Mouse (Mus musculus): ENCODE results near the gene Shroom3.

Gene Shroom3

DNA sequence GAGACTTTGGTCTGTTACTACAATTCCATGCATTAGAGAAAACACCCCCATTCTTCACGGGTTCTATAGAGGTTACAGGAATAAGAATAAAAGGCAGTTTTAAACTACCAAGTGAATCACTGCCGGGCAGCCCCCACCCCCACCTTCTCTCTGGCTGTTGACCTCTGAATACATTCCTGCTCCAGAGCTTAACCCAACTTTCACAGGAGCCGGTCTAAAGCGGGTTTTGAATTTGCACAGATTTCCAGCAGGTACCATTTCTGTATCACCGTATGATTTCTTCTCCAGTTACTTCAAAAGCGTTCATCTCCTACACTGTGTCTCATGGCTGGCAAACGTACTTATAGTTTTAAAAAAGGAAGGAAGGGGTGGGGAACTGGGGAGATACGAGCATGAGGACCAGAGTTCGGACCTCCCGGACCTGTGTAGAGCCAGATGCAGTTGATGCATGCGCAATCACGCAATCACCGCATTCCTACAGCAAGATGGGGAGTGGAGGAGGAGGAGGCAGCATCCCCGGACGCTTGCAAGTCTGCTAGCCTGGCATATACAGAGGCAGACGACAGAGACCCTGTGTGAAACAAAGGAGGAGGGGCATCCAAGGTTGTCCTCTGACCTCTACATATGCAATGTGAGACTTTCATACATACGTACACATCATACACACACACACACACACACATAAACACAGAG is 15.7 kb downstream of the Shroom3 start:
- DNase-seq = peak in 1 of 2 experiments; percentile 10

DNA sequence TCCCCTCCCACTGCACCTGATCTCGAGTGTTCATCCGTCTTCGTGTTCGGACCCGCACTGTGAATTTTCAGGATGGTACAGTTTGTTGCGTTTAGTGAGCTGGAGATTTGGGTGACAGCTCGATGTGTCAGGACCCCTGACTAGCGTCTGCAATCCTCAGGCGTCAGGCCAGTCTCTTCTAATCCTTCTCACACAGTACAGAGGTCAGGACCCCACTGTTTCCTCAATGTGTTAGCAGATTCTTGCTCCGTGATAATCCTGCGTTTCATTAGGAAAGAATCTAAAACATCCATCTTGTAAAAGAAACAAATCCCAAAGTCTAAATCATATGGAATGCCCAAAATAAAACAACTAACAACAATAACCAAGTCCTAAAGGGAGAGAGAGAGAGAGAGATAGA is 18.5 kb downstream of the Shroom3 start:
- DNase-seq = no peak

DNA sequence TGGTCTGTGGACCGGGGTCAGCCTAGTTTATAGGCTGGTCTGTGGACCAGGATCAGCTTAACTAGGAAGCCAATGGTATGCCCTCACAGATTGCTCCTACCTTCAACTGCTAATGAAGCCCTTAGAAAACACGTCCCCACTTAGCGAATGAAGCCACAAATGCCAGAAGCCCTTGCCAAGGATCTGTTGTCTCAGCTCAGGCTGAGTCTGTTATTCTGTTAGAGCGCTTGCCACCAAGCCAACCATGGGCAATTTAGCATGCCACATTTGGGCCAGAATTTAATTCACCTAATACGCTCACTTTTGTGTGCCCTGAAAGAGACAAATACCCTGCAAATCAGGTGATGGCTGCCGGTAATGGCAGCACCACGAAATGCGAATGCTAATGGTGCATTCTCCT is 20.4 kb downstream of the Shroom3 start:
- peak; percentile 53 to 55 for DNase-seq

DNA sequence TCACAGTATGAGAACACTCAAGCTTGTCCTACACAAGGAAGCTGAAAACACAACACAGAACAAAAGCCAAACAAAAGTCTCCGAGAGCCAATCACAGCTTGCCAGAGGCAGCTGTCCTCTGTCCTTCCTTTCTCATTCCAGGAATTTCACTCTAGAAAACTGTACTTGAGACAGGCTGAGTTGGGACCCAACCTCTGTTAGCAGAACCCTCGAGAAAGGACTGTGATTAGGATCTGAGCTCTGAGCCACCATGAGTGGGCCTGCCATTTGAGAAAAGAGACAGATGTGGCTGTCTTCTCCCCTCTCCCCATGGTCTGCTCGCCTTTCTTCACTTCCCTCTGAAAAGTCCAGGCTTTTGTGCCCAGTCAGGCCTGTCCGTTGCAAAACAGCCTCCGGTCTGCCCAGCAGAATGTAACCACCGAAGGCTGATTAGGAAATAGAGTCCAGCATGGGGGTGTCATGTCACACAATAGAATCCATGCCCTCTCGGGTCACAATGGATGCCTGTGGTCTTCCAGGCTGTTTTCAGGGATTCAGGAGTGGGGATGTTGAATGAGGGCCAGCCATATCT is 24.8 kb downstream of the Shroom3 start:
- DNase-seq = no peak

DNA sequence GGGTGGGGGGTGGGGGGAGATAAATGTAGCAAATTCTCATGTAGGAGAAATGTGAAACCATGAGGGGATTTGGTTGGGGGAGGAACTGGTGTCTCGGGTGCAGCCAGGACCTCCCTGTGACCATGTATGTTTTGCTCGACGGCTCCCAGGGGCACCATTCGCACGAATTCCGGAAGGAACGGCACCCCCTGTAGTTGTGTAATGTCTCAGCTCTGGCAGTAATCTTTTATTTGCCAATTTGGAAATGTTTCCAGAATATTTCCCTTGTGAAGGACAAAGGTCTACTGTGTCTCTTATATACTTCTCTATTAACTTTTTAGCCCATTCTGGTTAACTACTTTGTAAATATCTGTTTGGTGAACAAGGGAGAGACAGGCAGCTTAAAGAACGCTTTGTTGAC is 27.5 kb downstream of the Shroom3 start:
- DNase-seq = no peak

DNA sequence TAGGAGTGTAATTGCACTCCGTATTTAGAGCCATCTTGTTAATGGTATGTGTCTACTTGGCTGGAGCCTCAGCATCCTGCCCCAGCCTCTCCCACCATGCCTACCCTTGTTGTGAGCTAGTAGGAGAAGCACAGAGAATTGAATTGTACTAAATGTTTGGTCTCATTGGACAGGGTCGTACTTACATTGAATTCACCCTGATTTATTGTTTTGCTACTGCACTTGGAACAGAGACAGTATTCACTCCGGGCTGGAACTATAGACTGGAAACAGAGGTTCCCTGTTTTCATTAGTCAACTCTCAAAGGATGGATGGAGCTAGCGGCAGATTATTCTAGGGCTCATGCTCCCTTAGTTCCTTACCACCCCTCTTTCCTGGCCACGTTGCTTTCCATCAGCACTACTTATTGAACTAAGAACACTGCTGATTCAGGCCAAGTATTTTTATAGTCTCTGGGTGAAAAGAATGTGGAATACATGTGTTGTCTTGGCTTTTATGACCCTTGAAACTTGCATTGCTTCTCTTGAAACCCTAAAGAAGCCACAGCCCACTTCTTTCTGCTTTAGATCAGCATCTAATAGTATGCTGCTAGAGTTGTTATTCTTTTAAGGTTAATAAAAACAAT is 28.5 kb downstream of the Shroom3 start:
- DNase-seq = no peak

DNA sequence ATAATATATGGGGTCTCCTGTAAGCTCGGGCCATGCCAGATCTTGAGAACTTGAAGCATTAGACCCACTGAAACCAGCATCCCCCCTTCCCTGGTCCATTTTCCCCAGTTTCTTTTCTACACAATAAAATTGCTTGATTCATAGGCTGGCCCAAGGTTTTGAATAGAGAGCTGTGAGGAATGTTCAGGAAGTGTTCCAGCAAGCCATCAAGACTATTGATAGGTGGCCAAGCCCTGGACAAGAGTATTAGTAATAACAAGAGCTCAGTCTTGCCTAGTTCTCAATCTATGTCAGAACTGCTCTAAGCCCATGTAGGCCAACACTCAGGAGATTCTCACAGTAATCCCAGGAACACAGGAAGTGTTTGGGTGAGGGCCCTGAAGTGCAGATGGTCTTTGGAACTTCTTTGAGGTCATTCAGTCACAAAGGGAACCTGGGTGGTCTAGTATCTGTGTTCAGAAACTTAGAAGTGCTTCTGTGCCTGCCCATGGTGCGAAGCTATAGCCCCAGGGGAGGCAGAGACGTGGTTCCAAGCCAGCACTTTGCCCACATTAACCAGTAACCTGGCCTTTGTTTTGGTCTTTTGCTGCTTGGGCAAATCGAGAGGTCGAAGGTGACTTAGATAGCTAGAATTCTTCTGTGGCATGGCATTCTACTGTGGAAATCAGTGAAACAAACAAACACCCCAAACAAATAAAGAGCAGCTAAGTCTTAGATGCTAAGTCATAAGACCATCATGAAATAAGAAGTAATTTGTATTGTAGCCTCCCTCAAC is 29.6 kb downstream of the Shroom3 start:
- no peak for DNase-seq

DNA sequence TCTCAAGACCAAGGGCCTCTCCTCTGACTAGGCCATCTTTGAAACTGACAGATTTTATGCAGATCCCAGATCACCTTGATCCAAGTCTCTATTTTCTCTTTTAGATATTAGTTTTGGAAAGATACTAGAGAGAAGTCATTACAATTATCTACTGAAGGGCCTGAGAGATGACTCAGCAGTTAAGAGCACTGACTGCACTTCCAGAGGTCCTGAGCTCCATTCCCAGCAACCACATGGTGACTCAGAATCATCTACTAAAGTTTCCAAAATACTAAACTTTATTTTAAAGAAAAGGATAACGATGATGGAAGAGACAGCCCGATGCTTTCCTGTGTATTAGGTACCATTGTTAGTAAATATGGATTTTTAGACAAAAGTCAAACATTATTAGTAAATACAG is 31.7 kb downstream of the Shroom3 start:
- no peak for DNase-seq

DNA sequence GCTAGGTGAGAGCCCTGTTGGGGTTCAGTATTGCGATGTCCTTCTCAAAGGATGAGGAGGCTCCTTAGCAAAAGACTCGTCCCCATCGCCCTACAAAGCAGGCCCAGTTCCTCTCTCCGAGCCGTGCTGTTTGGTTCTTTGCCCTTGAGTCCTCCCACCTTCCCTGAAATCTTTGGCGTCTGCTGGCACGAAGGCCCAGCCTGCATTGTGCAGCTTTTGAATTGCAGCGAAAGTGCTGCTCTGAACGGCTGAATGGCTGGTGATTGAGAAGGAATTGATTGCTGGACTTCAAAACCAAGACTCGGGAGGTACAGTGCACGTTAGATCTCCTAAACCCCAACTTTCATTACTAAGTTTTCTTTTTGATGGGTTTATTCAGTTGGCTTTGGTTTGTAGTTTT is 32.1 kb downstream of the Shroom3 start:
- no peak for DNase-seq

DNA sequence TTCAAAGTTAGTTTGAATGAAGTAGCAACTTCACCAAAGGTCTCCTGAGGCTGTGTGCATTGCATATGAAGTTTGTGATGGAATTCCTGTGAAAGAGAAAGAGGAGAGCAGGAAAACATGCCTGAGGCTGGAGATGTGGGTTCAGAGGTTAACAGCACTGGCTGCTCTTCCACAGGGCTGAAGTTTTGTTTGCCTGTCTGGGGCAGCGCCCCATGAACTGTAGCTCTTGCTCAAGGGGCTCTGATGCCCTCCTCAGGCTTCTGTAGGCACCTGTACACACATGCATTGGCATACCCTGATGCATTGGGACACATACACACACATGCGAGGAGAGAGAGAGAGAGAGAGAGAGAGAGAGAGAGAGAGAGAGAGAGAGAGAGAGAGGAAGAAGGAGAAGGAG is 32.7 kb downstream of the Shroom3 start:
- DNase-seq = no peak

DNA sequence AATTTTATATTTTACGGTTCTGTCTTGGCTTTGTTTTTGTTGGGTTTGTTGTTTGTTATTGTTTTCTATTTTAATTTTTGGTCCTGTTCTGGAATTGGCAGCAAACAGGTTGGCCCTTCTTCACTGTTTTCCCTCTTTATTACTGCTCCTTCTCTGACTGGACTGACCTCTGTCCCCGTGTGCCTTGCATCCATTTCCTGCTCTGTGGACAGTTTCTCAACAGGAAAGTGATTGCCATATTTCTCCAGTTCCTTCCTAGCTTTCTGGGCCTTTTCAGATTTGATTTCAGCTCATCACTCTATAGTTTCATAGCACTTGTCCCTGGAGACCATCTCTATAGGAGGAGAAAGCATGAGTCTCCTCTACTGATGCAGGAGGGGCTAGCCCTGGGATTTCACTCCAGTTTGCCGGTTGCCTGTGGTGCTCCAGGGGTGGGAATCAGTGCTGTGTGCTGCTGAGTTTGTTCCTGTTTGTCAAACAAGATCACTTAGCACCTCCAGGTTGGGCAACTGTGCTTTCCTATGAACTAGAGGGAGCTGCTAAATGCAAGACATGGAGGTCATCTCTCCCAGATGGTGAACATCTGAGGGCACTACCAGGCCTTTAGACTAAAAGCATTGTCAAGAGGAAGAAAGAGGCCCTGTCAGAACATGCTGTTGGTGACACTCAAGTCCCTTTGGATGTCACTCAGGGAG is 34.6 kb downstream of the Shroom3 start:
- no peak for DNase-seq

DNA sequence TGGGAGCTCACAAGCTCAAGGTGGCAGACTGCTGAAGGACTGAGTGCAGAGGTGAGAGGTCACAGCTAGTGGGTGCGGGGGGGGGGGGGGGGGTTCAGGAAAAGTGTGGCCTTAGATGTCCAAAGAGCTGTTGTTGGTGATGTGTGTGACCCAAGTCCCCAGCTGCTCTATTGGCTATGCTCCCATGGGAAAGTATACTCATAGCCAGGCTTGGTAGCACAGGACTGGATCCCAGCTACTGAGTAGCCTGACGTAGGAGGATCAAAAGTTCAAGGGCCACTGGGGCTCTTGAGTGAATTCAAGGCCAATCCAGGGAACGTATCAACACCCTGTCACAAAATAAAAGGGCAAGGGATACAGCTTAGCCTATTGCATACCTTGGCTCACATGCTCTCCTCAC is 35.6 kb downstream of the Shroom3 start:
- no peak for DNase-seq

DNA sequence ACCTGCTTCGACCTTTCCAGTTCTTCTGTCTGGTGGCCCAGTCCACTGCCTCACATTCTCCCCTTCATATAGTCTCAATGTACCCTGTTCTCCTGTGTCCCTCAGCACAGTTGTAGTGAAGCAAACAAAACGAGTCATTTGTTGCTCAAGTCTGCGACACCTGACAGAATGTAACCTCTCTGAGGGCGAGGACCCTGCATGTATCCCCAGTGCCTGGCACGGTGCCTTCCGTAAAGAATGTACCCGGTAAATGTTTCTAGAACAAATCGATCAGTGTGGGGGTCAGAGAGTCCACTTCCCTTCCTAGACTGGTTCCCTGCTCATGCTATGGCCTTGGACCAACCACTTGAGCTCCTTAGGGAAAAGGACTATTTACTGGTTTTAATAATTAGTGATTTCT is 38.4 kb downstream of the Shroom3 start:
- DNase-seq = no peak

DNA sequence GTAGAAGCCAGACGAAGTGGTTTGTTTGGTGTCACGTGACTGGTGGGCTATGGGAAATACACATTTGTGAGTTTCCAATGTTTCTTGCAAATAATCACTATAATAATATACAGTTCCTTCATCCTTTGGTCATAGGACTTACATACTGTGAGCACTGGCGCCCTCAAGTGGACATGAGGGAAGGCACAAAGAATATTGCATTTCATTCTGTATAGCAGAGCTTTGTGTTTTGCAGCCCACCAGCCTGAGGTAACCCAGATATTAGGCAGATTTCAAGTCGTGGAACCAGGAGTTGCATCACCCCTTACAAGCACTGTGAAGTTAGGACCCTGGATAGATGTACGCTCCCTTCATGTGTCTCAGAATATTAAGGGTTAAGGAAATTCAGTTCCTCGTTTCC is 42.7 kb downstream of the Shroom3 start:
- DNase-seq = peak; percentile 82 to 83

DNA sequence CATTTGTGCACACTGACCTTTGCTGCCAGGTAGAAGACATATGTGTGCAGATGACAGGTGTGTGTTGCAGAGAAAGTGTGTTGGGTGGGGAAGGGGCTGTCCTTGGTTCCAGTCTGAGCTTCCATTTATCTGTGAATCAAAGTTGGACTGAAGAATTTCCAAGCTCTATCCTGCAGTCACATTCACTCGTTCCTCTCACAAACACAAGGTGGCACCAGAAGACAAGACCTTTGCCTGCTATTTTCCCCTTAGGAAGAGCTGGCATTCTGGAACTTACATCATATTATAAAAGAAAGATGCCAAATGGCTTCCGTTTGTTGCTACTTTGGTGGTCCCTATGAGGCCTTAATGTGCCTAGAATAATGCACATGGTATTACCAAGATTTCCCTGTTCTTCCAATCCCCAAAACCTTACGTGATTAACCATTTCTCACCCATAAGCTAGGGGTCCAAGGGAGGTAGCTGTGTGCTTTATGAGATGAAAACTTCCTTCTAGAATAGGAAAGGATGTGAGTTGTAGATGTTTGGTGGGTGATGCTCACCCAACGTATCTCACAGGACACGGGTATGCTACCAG is 45.1 kb downstream of the Shroom3 start:
- DNase-seq = peak; percentile 70 to 78

DNA sequence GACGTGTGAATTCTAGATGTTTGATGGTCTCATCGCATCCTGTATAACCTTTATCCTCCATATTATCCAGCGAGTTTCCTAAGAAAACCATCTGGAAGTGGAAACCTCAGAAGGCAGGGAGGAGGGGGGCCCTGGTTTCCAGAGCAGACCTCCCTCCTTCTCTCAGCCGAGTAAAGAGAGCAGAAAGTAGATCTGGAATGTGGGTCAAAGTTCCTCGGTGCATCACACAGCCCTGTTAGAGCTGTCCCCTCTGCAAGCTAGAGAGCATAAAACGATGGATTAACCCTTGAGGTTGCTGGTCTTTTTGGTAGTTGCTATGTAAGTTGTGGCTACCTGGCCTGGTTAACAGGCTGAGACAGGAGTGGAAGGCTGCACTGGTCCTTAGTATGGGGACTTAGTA is 46.0 kb downstream of the Shroom3 start:
- no peak for DNase-seq

DNA sequence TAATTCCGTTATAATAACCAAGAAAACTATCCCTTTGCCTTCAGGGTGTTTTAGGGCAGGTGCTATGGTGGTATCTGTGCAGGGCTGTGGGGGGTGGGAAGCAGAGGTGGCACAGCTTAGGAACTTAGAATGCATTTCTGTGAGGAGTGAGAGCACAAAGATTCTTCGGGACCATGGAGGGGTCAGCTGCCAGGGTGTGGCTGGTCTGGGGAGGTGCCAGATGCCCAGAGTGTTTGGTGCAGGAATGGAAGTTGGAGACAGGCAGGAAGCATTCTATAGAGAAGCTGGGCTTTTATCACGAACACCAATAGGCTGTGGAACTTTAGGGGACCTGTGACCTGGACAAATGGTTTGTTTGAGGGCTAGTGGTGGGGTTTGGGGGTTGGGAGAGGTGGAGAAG is 58.6 kb downstream of the Shroom3 start:
- DNase-seq = no peak

DNA sequence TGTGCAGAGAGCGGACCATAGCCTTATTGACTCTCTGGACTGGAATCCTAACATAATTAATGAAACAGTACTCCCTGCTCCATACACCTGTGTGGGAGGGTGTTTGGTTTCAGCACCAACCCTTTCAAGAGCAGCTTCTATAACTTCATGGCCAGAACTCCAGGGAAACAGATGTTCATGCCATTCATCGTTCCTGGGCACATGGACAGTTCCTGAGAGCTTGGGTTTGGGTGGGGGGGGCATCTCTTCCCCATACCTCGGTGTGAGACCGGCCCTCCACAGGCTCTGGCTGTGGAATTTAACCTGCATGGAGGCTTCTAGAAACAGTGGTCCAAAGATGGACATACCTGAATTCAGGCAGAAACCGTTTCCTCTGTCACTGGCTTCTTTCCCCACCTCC is 59.5 kb downstream of the Shroom3 start:
- no peak for DNase-seq

DNA sequence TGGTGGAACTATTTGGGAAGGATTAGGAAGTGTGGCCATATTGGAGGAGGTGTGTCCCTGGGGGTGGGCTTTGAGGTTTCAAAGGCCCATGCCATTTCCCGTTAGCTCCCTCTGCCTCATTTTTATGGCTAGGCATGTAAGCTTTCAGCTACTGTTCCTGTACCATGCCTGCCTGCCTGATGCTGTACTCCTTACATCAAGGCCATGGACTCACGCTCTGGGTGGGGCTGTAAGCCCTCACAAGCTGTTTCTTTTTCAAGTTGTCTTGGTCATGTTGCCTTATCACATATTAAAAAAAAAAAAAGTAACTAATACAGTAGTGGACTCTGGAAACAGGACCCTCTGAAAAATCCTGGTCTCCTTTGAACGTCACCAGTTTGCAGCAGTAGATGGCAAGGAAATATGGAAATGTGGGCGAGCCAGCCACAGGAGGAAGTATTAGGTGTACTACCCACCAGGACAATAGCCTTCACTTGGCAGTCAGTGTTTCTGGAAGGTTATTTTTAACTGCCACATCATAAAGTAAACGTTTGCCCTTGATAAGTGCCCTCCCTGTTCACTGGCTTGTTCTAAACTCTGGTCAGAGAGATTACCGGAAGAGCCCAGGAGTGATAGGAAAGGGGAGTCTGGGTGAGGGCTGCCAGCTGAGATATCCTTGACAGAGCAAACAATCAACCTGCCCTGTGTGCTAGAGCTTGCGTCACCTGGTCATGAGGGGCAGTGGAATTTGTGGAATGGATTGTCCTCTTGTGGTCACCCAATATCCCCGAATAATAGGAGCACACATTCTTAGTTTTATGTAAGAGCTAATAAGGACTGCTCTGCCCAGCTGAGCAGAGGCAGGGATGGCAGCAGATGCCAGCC is 62.4 kb downstream of the Shroom3 start:
- DNase-seq = no peak

DNA sequence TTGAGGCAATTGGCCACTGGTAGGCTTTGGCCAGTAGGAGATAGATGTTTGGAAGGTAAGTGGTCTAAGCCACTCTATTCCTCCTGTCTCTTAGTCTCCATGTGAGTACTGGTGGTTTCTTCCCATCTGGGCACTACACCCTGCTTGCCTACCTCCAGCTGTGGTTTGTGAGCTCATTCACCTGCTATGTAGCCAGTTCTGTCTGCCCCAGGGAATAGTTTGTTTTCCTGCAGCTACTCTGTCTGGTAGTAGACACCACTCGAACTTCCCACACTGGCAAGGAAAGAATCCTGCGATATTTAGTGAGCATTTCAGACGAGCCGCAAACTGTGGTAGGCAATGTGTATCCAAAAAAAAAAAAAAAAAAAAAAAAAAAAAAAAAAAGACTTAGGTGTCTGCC is 68.3 kb downstream of the Shroom3 start:
- no peak for DNase-seq

DNA sequence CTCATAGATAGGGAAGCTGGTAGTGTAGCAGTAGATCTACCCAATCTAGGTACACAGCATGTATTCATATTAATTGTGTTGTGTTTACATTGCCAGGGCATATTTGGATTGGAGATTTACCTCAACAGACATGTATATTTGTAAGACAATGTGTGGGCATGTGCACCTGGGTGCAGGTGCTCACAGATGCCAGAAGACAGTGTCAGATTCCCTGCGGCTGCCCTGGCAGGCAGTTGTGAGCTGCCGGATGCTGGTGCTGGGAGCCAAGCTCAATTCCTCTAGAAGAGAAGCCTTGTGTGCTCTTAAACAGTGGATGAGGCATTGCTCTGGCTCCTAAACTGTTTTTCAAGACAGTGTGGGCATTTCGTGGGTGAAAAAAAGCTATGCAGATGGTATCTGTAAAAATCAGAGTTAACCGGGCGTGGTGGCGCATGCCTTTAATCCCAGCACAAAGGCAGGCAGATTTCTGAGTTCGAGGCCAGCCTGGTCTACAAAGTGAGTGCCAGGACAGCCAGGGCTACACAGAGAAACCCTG is 72.1 kb downstream of the Shroom3 start:
- no peak for DNase-seq

Data from cerebellum, postnatal 10 days (tissue).